Mouse (Mus musculus) intestine, embryonic 15.5 days (tissue): ENCODE measurements at regions not wholly inside any gene's neighbourhood (a gene's known extent, or its start where the extent isn't known, plus 50 kb on each side); places are given as distances from the start of the nearest gene placed in this dataset.

Experiments
- ATAC-seq: fragments of 200-750 bp; cut with Nextera tagmentation; 2 replicates; pipeline ENCODE4 v1.8.0; 2017; ENCODE audit warnings: moderate TSS enrichment, moderate library complexity
- H3K27ac ChIP-seq: fragments of 300-500 bp; sonication (generic); 2 replicates; pipeline ENCODE4 v1.5.1; 2015; ENCODE audit warnings: mild to moderate bottlenecking, inconsistent platforms
- H3K27me3 ChIP-seq: fragments of 300-500 bp; sonication (generic); replicated peaks from 2 replicates; pipeline ENCODE4 v1.6.1; 2015; ENCODE audit warnings: inconsistent platforms
- H3K36me3 ChIP-seq: fragments of 300-500 bp; sonication (generic); 2 replicates; pipeline ENCODE4 v1.6.1; 2015; ENCODE audit warnings: inconsistent platforms
- H3K4me1 ChIP-seq: fragments of 300-500 bp; sonication (generic); replicated peaks from 2 replicates; pipeline ENCODE4 v1.6.1; 2015; ENCODE audit warnings: inconsistent platforms
- H3K4me2 ChIP-seq: fragments of 300-500 bp; sonication (generic); replicated peaks from 2 replicates; pipeline ENCODE4 v1.6.1; 2015; ENCODE audit warnings: mild to moderate bottlenecking, inconsistent platforms
- H3K4me3 ChIP-seq: fragments of 300-500 bp; sonication (generic); replicated peaks from 2 replicates; pipeline ENCODE4 v1.5.1; 2015; ENCODE audit warnings: inconsistent platforms
- H3K9ac ChIP-seq: fragments of 300-500 bp; sonication (generic); 2 replicates; pipeline ENCODE4 v1.6.1; 2015; ENCODE audit warnings: inconsistent platforms
- H3K9me3 ChIP-seq: fragments of 300-500 bp; sonication (generic); 2 replicates; pipeline ENCODE4 v1.6.1; 2016; ENCODE audit warnings: inconsistent platforms
- WGBS: fragments of 180-500 bp; shearing (Covaris S2); methylation state at CpG from one replicate; pipeline ENCODE4 v1.1.7; 2015; 5-methylcytosine and 5-hydroxymethylcytosine counted together

- WGBS = 54% methylated on average over 13 of the region's 13 CpGs
Measured at GRCm38 (mm10) chr11:63791004-63791862, 130.9 kb downstream of the Hs3st3b1 start.

GRCm38 (mm10) chr11:63793732-63794503, 128.2 kb downstream of the Hs3st3b1 start:
- no peak overlapping the region for H3K9ac ChIP-seq
- WGBS = 75% methylated on average over 8 of the region's 8 CpGs
- H3K36me3 ChIP-seq = no peaks in the 10 kb centered on the region
- H3K27ac ChIP-seq = no peak overlapping the region
- H3K27me3 ChIP-seq = no peaks in the 10 kb centered on the region
- H3K4me2 ChIP-seq = no peak overlapping the region
- H3K9me3 ChIP-seq = no peaks in the 10 kb centered on the region
- no peaks in the 10 kb centered on the region for H3K4me1 ChIP-seq
- H3K4me3 ChIP-seq = no peak overlapping the region
- ATAC-seq = no peak

More at GRCm38 (mm10) chr11:63791004-63791862, 130.9 kb downstream of the Hs3st3b1 start:
- no peak overlapping the region for H3K4me2 ChIP-seq
- no peaks in the 10 kb centered on the region for H3K4me1 ChIP-seq
- no peak overlapping the region for H3K9ac ChIP-seq
- H3K9me3 ChIP-seq = no peaks in the 10 kb centered on the region
- H3K27ac ChIP-seq = no peak overlapping the region
- H3K36me3 ChIP-seq = no peaks in the 10 kb centered on the region
- no peak overlapping the region for H3K4me3 ChIP-seq
- no peak for ATAC-seq
- no peaks in the 10 kb centered on the region for H3K27me3 ChIP-seq

GRCm38 (mm10) chr11:63812146-63812545, 109.9 kb downstream of the Hs3st3b1 start:
- 84% methylated on average over 5 of the region's 5 CpGs for WGBS
- Histone ChIP-seq H3K36me3 (no peaks in the 10 kb centered on the region), H3K4me2 (no peak overlapping the region), H3K27ac (no peak overlapping the region), H3K9ac (no peak overlapping the region), H3K9me3 (no peaks in the 10 kb centered on the region), H3K27me3 (no peaks in the 10 kb centered on the region), H3K4me1 (no peaks in the 10 kb centered on the region), H3K4me3 (no peak overlapping the region)
- no peak for ATAC-seq

GRCm38 (mm10) chr11:63822847-63823246, 99.2 kb downstream of the Hs3st3b1 start:
- no peaks in the 10 kb centered on the region for H3K9me3 ChIP-seq
- H3K9ac ChIP-seq = no peak overlapping the region
- H3K4me1 ChIP-seq = no peaks in the 10 kb centered on the region
- no peaks in the 10 kb centered on the region for H3K36me3 ChIP-seq
- 80% methylated on average over 4 of the region's 4 CpGs for WGBS
- H3K27ac ChIP-seq = no peak overlapping the region
- no peak overlapping the region for H3K4me2 ChIP-seq
- no peak for ATAC-seq
- H3K4me3 ChIP-seq = no peak overlapping the region
- no peaks in the 10 kb centered on the region for H3K27me3 ChIP-seq

GRCm38 (mm10) chr11:63827271-63827762, 94.8 kb downstream of the Hs3st3b1 start:
- H3K27me3 ChIP-seq = no peaks in the 10 kb centered on the region
- no peak overlapping the region for H3K4me3 ChIP-seq
- 87% methylated on average over 6 of the region's 6 CpGs for WGBS

GRCm38 (mm10) chr11:63833480-63833879, 88.6 kb downstream of the Hs3st3b1 start:
- no peak overlapping the region for H3K9ac ChIP-seq
- no peak overlapping the region for H3K4me3 ChIP-seq
- H3K27me3 ChIP-seq = no peaks in the 10 kb centered on the region
- no peaks in the 10 kb centered on the region for H3K36me3 ChIP-seq
- no peak for ATAC-seq
- H3K4me2 ChIP-seq = no peak overlapping the region
- no peaks in the 10 kb centered on the region for H3K9me3 ChIP-seq
- H3K4me1 ChIP-seq = no peaks in the 10 kb centered on the region
- H3K27ac ChIP-seq = no peak overlapping the region
- 85% methylated on average over 3 of the region's 3 CpGs for WGBS

More at GRCm38 (mm10) chr11:63827271-63827762, 94.8 kb downstream of the Hs3st3b1 start:
- Histone ChIP-seq H3K27ac (no peak overlapping the region), H3K9ac (no peak overlapping the region), H3K4me2 (no peak overlapping the region), H3K36me3 (no peaks in the 10 kb centered on the region), H3K9me3 (no peaks in the 10 kb centered on the region), H3K4me1 (no peaks in the 10 kb centered on the region)
- no peak for ATAC-seq

GRCm38 (mm10) chr11:63834140-63834539, 88.0 kb downstream of the Hs3st3b1 start:
- H3K9ac ChIP-seq = no peak overlapping the region
- H3K9me3 ChIP-seq = no peaks in the 10 kb centered on the region
- no peaks in the 10 kb centered on the region for H3K4me1 ChIP-seq
- no peak overlapping the region for H3K27ac ChIP-seq
- no peaks in the 10 kb centered on the region for H3K36me3 ChIP-seq
- WGBS = 40% methylated on average over 4 of the region's 4 CpGs
- no peaks in the 10 kb centered on the region for H3K27me3 ChIP-seq
- ATAC-seq = no peak
- H3K4me3 ChIP-seq = no peak overlapping the region
- no peak overlapping the region for H3K4me2 ChIP-seq

GRCm38 (mm10) chr11:63834631-63835030, 87.5 kb downstream of the Hs3st3b1 start:
- H3K4me3 ChIP-seq = no peak overlapping the region
- 66% methylated on average over 7 of the region's 7 CpGs for WGBS
- ATAC-seq = no peak
- H3K4me2 ChIP-seq = no peak overlapping the region
- H3K4me1 ChIP-seq = no peaks in the 10 kb centered on the region
- no peak overlapping the region for H3K9ac ChIP-seq
- H3K36me3 ChIP-seq = no peaks in the 10 kb centered on the region
- H3K27ac ChIP-seq = no peak overlapping the region
- H3K27me3 ChIP-seq = no peaks in the 10 kb centered on the region
- no peaks in the 10 kb centered on the region for H3K9me3 ChIP-seq
